Mouse (Mus musculus) MEL (cell line): ENCODE results near the gene Hcn2. TPM values are rescaled to one million over a fixed set of nuclear protein-coding genes. Genes with fewer than 3 reads are reported as not detected.
A peak's percentile ranks its signal among the peaks of the same experiment; 100 is the strongest.

Experiments used
- DNase-seq: peaks from one replicate; pipeline ENCODE4 v3.0.0; 2011; ENCODE audit warnings: low read depth, low spot score
- H3K27ac ChIP-seq: 2 replicates; pipeline ENCODE4 v1.5.1; 2012; ENCODE audit warnings: low read depth, mild to moderate bottlenecking, control low read depth, low read length, moderate library complexity; ENCODE audit not compliant: control insufficient read depth
- H3K27me3 ChIP-seq, 2 experiments: fragments of 150-350 bp in 1 of 2; sonication (generic) in 1 of 2; 2 replicates each; pipeline ENCODE4 v1.6.1; 2012; ENCODE audit warnings: low read length in 2 of 2, mild to moderate bottlenecking in 2 of 2, improper control_type of control experiment in 1 of 2, moderate library complexity in 1 of 2; ENCODE audit not compliant: insufficient read depth in 2 of 2, control insufficient read depth in 1 of 2
- H3K36me3 ChIP-seq, 2 experiments: 2 replicates each; pipeline ENCODE4 v1.6.1; 2012 to 2014; ENCODE audit warnings: low read length in 2 of 2, improper control_type of control experiment in 1 of 2, inconsistent platforms in 1 of 2, mild to moderate bottlenecking in 1 of 2; ENCODE audit not compliant: insufficient read depth in 2 of 2, control insufficient read depth in 1 of 2
- H3K4me1 ChIP-seq, 2 experiments: fragments of 150-350 bp in 1 of 2; sonication (generic) in 1 of 2; 2 replicates each; pipeline ENCODE4 v1.6.1; 2012; ENCODE audit warnings: low read length in 2 of 2, improper control_type of control experiment in 1 of 2, mild to moderate bottlenecking in 1 of 2; ENCODE audit not compliant: insufficient read depth in 2 of 2, control insufficient read depth in 1 of 2
- H3K4me3 ChIP-seq, 2 experiments: fragments of 150-350 bp in 1 of 2; sonication (generic) in 1 of 2; 2 replicates each; pipeline ENCODE4 v1.5.1; 2012; ENCODE audit warnings: low read depth in 2 of 2, low read length in 2 of 2, mild to moderate bottlenecking in 2 of 2, moderate library complexity in 2 of 2, control low read depth in 1 of 2, improper control_type of control experiment in 1 of 2; ENCODE audit not compliant: control insufficient read depth in 1 of 2, insufficient read depth in 1 of 2
- H3K79me2 ChIP-seq: 2 replicates; pipeline ENCODE4 v1.6.1; 2012; ENCODE audit warnings: mild to moderate bottlenecking, low read length, moderate library complexity; ENCODE audit not compliant: control insufficient read depth, poor library complexity, insufficient read depth
- H3K9ac ChIP-seq: 2 replicates; pipeline ENCODE4 v1.6.1; 2012; ENCODE audit warnings: low read depth, mild to moderate bottlenecking, control low read depth, low read length, moderate library complexity; ENCODE audit not compliant: control insufficient read depth, poor library complexity, severe bottlenecking
- H3K9me3 ChIP-seq: fragments of 150-350 bp; sonication (generic); replicated peaks from 2 replicates; pipeline ENCODE4 v1.6.1; 2012; ENCODE audit warnings: mild to moderate bottlenecking, low read length, improper control_type of control experiment, moderate library complexity; ENCODE audit not compliant: insufficient read depth
- BHLHE40 ChIP-seq: IDR thresholded peaks from 2 replicates; pipeline ENCODE4 v1.6.1; 2012; ENCODE audit warnings: low read depth, mild to moderate bottlenecking, inconsistent platforms, low read length, improper control_type of control experiment, borderline replicate concordance
- CHD1 ChIP-seq: IDR thresholded peaks from 2 replicates; pipeline ENCODE4 v1.6.1; 2012; ENCODE audit warnings: low read depth, mild to moderate bottlenecking, inconsistent platforms, low read length, improper control_type of control experiment
- CHD2 ChIP-seq: IDR thresholded peaks from 2 replicates; pipeline ENCODE4 v1.6.1; 2011; ENCODE audit warnings: low read length, improper control_type of control experiment
- CTCF ChIP-seq, 3 experiments: IDR thresholded peaks in 2 of 3; conservative IDR thresholded peaks in 1 of 3; 2 replicates each; pipeline ENCODE4 v1.5.1; 2011 to 2012; ENCODE audit warnings: low read length in 3 of 3, low read depth in 2 of 3, mild to moderate bottlenecking in 2 of 3, improper control_type of control experiment in 1 of 3, inconsistent platforms in 1 of 3, mixed read lengths in 1 of 3, moderate library complexity in 1 of 3; ENCODE audit not compliant: control insufficient read depth in 1 of 3, insufficient read depth in 1 of 3, poor library complexity in 1 of 3, severe bottlenecking in 1 of 3
- E2F4 ChIP-seq: IDR thresholded peaks from 2 replicates; pipeline ENCODE4 v1.6.1; 2011; ENCODE audit warnings: low read depth, low read length, improper control_type of control experiment, borderline replicate concordance
- ELF1 ChIP-seq: IDR thresholded peaks from 2 replicates; pipeline ENCODE4 v1.6.1; 2014; ENCODE audit warnings: low read depth, mild to moderate bottlenecking, inconsistent platforms, low read length, improper control_type of control experiment, moderate library complexity
- EP300 ChIP-seq, 2 experiments: IDR thresholded peaks; 2 replicates each; pipeline ENCODE4 v1.6.1; 2011; ENCODE audit warnings: improper control_type of control experiment in 2 of 2, low read length in 2 of 2, low read depth in 1 of 2, mild to moderate bottlenecking in 1 of 2
- GABPA ChIP-seq: IDR thresholded peaks from 2 replicates; pipeline ENCODE4 v1.6.1; 2012; ENCODE audit warnings: low read depth, mild to moderate bottlenecking, inconsistent platforms, low read length, improper control_type of control experiment, moderate library complexity
- GATA1 ChIP-seq: IDR thresholded peaks from 2 replicates; pipeline ENCODE4 v1.6.1; 2011; ENCODE audit warnings: low read depth, low read length, improper control_type of control experiment
- HCFC1 ChIP-seq: IDR thresholded peaks from 2 replicates; pipeline ENCODE4 v1.6.1; 2012; ENCODE audit warnings: low read depth, mild to moderate bottlenecking, inconsistent platforms, low read length, improper control_type of control experiment, moderate library complexity
- JUND ChIP-seq: IDR thresholded peaks from 2 replicates; pipeline ENCODE4 v1.6.1; 2011; ENCODE audit warnings: low read depth, mild to moderate bottlenecking, improper control_type of control experiment, low read length
- MAX ChIP-seq: IDR thresholded peaks from 2 replicates; pipeline ENCODE4 v1.6.1; 2011; ENCODE audit warnings: low read length, improper control_type of control experiment
- MAZ ChIP-seq: IDR thresholded peaks from 2 replicates; pipeline ENCODE4 v1.6.1; 2012; ENCODE audit warnings: low read depth, mild to moderate bottlenecking, inconsistent platforms, low read length, improper control_type of control experiment
- MEF2A ChIP-seq: IDR thresholded peaks from 2 replicates; pipeline ENCODE4 v1.6.1; 2014; ENCODE audit warnings: low read depth, mild to moderate bottlenecking, inconsistent platforms, low read length, improper control_type of control experiment; ENCODE audit not compliant: poor library complexity, insufficient replicate concordance, severe bottlenecking; ENCODE audit errors: extremely low read depth
- MXI1 ChIP-seq: IDR thresholded peaks from 2 replicates; pipeline ENCODE4 v1.6.1; 2011; ENCODE audit warnings: mild to moderate bottlenecking, low read depth, low read length, improper control_type of control experiment
- MYB ChIP-seq: IDR thresholded peaks from 2 replicates; pipeline ENCODE4 v1.6.1; 2011; ENCODE audit warnings: mild to moderate bottlenecking, low read depth, low read length, improper control_type of control experiment
- NELFE ChIP-seq: IDR thresholded peaks from 2 replicates; pipeline ENCODE4 v1.6.1; 2011; ENCODE audit warnings: low read depth, low read length, improper control_type of control experiment
- SIN3A ChIP-seq: IDR thresholded peaks from 2 replicates; pipeline ENCODE4 v1.6.1; 2012; ENCODE audit warnings: low read length, improper control_type of control experiment, inconsistent platforms
- SMC3 ChIP-seq: IDR thresholded peaks from 2 replicates; pipeline ENCODE4 v1.6.1; 2011; ENCODE audit warnings: low read depth, low read length, improper control_type of control experiment
- TAL1 ChIP-seq: IDR thresholded peaks from 2 replicates; pipeline ENCODE4 v1.6.1; 2012; ENCODE audit warnings: mild to moderate bottlenecking, inconsistent platforms, low read length, moderate library complexity, mixed read lengths
- TBP ChIP-seq: IDR thresholded peaks from 2 replicates; pipeline ENCODE4 v1.8.0; 2011; ENCODE audit warnings: low read depth, low read length, improper control_type of control experiment
- TCF12 ChIP-seq: IDR thresholded peaks from 2 replicates; pipeline ENCODE4 v1.6.1; 2014; ENCODE audit warnings: low read depth, mild to moderate bottlenecking, inconsistent platforms, low read length, improper control_type of control experiment, moderate library complexity
- USF1 ChIP-seq: IDR thresholded peaks from 2 replicates; pipeline ENCODE4 v1.6.1; 2014; ENCODE audit warnings: low read depth, mild to moderate bottlenecking, inconsistent platforms, low read length, improper control_type of control experiment, moderate library complexity
- USF2 ChIP-seq, 2 experiments: IDR thresholded peaks; 2 replicates each; pipeline ENCODE4 v1.6.1; 2011 to 2012; ENCODE audit warnings: improper control_type of control experiment in 2 of 2, low read length in 2 of 2, borderline replicate concordance in 1 of 2, inconsistent platforms in 1 of 2, low read depth in 1 of 2, mild to moderate bottlenecking in 1 of 2; ENCODE audit not compliant: insufficient read depth in 1 of 2
- ZC3H11A ChIP-seq: IDR thresholded peaks from 2 replicates; pipeline ENCODE4 v1.6.1; 2012; ENCODE audit warnings: low read depth, mild to moderate bottlenecking, inconsistent platforms, low read length, improper control_type of control experiment
- ZKSCAN1 ChIP-seq: IDR thresholded peaks from 2 replicates; pipeline ENCODE4 v1.6.1; 2012; ENCODE audit warnings: low read depth, mild to moderate bottlenecking, inconsistent platforms, low read length, improper control_type of control experiment, moderate library complexity
- ZMIZ1 ChIP-seq: IDR thresholded peaks from 2 replicates; pipeline ENCODE4 v1.6.1; 2012; ENCODE audit warnings: low read depth, mild to moderate bottlenecking, inconsistent platforms, low read length, improper control_type of control experiment, moderate library complexity
- ZNF384 ChIP-seq: IDR thresholded peaks from 2 replicates; pipeline ENCODE4 v1.6.1; 2012; ENCODE audit warnings: low read depth, mild to moderate bottlenecking, inconsistent platforms, low read length, improper control_type of control experiment
- polyA plus RNA-seq, 2 experiments: library from polyadenylated mRNA; stranded (reverse) in 1 of 2; unstranded in 1 of 2; fragments of >175 nt in 1 of 2; fragments of >200 nt in 1 of 2; gene quantifications; 2 replicates each; pipeline versions ENCODE4 v1.2.1 to v1.2.4; 2012; ENCODE audit warnings: low replicate concordance in 2 of 2, low read depth in 1 of 2; ENCODE audit not compliant: insufficient read length in 2 of 2, insufficient read depth in 1 of 2, missing spikeins in 1 of 2
- total RNA-seq: library from RNA; depleted of rRNA; stranded (reverse); fragments of 300-350 nt; gene quantifications from 2 replicates; pipeline ENCODE4 v1.2.3, GENCODE M21; 2012

Gene Hcn2
- total and polyA plus RNA-seq, 3 experiments, result 0.42 to 1.6 TPM; not detected in 1

GRCm38 (mm10) chr10:79745411-79745810 lies 29.0 kb downstream of the Hcn2 start:
- no peaks in the 10 kb centered on the region for H3K27me3 ChIP-seq
- H3K4me3 ChIP-seq, result peak overlapping the region; percentile 82 to 91; a peak in 3 of 4 replicates
- no peak for DNase-seq
- H3K9me3 ChIP-seq, result no peaks in the 10 kb centered on the region
- peaks cover 0 to 10% of the 10 kb centered on the region in 2 experiments; a peak in 2 of 4 replicates for H3K4me1 ChIP-seq
- peaks cover 9% of the 10 kb centered on the region for H3K79me2 ChIP-seq
- H3K36me3 ChIP-seq, result peaks cover 0 to 6% of the 10 kb centered on the region in 2 experiments; a peak in 3 of 4 replicates
- TF ChIP-seq E2F4 (no peak), HCFC1 (no peak), SMC3 (no peak), TBP (no peak), SIN3A (no peak), ELF1 (no peak), MAX (no peak), TAL1 (no peak), GATA1 (no peak)
- no peak overlapping the region for H3K27ac ChIP-seq
- no peak overlapping the region for H3K9ac ChIP-seq

GRCm38 (mm10) chr10:79745898-79746773 lies 29.7 kb downstream of the Hcn2 start, which contains the start of gene Polrmt:
TSS of gene Polrmt (minus strand) at chr10:79746581.
- Histone ChIP-seq H3K27ac (peak within 1 kb of the TSS; percentile 66), H3K4me3 (peak within 1 kb of the TSS; percentile 82 to 91), H3K79me2 (peaks cover 9% of the 10 kb centered on the region), H3K36me3 (peaks cover 0 to 6% of the 10 kb centered on the region in 2 experiments; a peak in 3 of 4 replicates), H3K27me3 (no peaks in the 10 kb centered on the region), H3K9me3 (no peaks in the 10 kb centered on the region), H3K4me1 (peaks cover 0 to 10% of the 10 kb centered on the region in 2 experiments; a peak in 2 of 4 replicates), H3K9ac (peak within 1 kb of the TSS; percentile 80)
- DNase-seq, result peak; percentile 99
- TF ChIP-seq ELF1 (peak; percentile 98), SIN3A (peak; percentile 82), MEF2A (no peak), ZC3H11A (no peak), ZMIZ1 (no peak), NELFE (peak; percentile 79), GABPA (no peak), ZKSCAN1 (no peak), GATA1 (no peak), BHLHE40 (no peak), CHD2 (no peak), SMC3 (no peak), JUND (no peak), MAX (peak; percentile 32; the same call in 1 of the 2 replicates), USF1 (peak; percentile 40; the same call in 1 of the 2 replicates), USF2 (IDR thresholded peaks at IDR 0.05; ENCODE audit: borderline replicate concordance in 1 of 2, insufficient read depth in 1 of 2, low read depth in 1 of 2, low read length in 2 of 2) (no peak), TCF12 (peak; percentile 56; the same call in 1 of the 2 replicates), CTCF (IDR thresholded peaks at IDR 0.05 in 2 of 3, conservative IDR thresholded peaks at IDR 0.05 in 1 of 3; ENCODE audit: control insufficient read depth in 1 of 3, insufficient read depth in 1 of 3, low read depth in 2 of 3, low read length in 3 of 3, poor library complexity in 1 of 3, severe bottlenecking in 1 of 3) (no peak), ZNF384 (peak; percentile 96), MAZ (no peak), MYB (0 out of 2 replicates have a peak, but pooled peaks have one; percentile 22), MXI1 (peak; percentile 77; the same call in 1 of the 2 replicates), EP300 (IDR thresholded peaks at IDR 0.05; ENCODE audit: low read depth in 1 of 2, low read length in 2 of 2) (no peak), TAL1 (no peak), E2F4 (no peak), CHD1 (no peak)
